Mouse (Mus musculus): ENCODE data around the gene Anapc11. TPM values are rescaled to one million over a fixed set of nuclear protein-coding genes. Genes with fewer than 3 reads are reported as not detected.

Gene Anapc11
- polyA plus RNA-seq, 1 experiment from 2014 or later, result 212 TPM

GRCm38 (mm10) chr11:120632559-120633519, 34.6 kb downstream of the Anapc11 start:
- Histone ChIP-seq H3K36me3 (ENCODE audit: control insufficient read depth, insufficient read depth, low read length) (peaks cover 13% of the 10 kb centered on the region), H3K4me2 (replicated peaks; ENCODE audit: low read depth, low read length) (peak overlapping the region; percentile 61), H3K4me3 (ENCODE audit: low read length) (peak overlapping the region; percentile 98), H3K27ac (ENCODE audit: low read depth, low read length) (peak overlapping the region; percentile 88), H3K4me1 (ENCODE audit: control insufficient read depth, insufficient read depth, low read length) (peaks cover 33% of the 10 kb centered on the region), H3K9me3 (ENCODE audit: control insufficient read depth, low read length) (no peaks in the 10 kb centered on the region), H3K27me3 (ENCODE audit: control insufficient read depth, insufficient read depth, low read length) (no peaks in the 10 kb centered on the region), H3K9ac (ENCODE audit: low read depth, low read length) (peak overlapping the region; percentile 95)
- WGBS, result 0% methylated on average over 86 of the region's 116 CpGs
- ATAC-seq (ENCODE audit: low FRiP score, low TSS enrichment), result peak; percentile 77

- Histone ChIP-seq H3K4me3 (ENCODE audit: low read length) (peak within 1 kb of the TSS; percentile 98), H3K27ac (ENCODE audit: low read depth, low read length) (peak within 1 kb of the TSS; percentile 88), H3K27me3 (ENCODE audit: control insufficient read depth, insufficient read depth, low read length) (no peaks in the 10 kb centered on the region), H3K36me3 (ENCODE audit: control insufficient read depth, insufficient read depth, low read length) (peaks cover 9% of the 10 kb centered on the region), H3K4me1 (ENCODE audit: control insufficient read depth, insufficient read depth, low read length) (peaks cover 33% of the 10 kb centered on the region), H3K9ac (ENCODE audit: low read depth, low read length) (peak within 1 kb of the TSS; percentile 95), H3K9me3 (ENCODE audit: control insufficient read depth, low read length) (no peaks in the 10 kb centered on the region), H3K4me2 (replicated peaks; ENCODE audit: low read depth, low read length) (peak within 1 kb of the TSS; percentile 61)
- ATAC-seq (ENCODE audit: low FRiP score, low TSS enrichment), result peak; percentile 90
- WGBS, result 16% methylated on average over 43 of the region's 58 CpGs
These were observed 35.5 kb downstream of the Anapc11 start, which contains the start of gene Mafg for GRCm38 (mm10) chr11:120633520-120634343. Gene Mafg (minus strand): TSS chr11:120633600.

- Histone ChIP-seq H3K4me1 (ENCODE audit: control insufficient read depth, insufficient read depth, low read length) (peaks cover 30% of the 10 kb centered on the region), H3K27ac (ENCODE audit: low read depth, low read length) (no peak overlapping the region), H3K4me3 (ENCODE audit: low read length) (no peak overlapping the region), H3K9me3 (ENCODE audit: control insufficient read depth, low read length) (no peaks in the 10 kb centered on the region), H3K27me3 (ENCODE audit: control insufficient read depth, insufficient read depth, low read length) (no peaks in the 10 kb centered on the region), H3K4me2 (replicated peaks; ENCODE audit: low read depth, low read length) (no peak overlapping the region), H3K36me3 (ENCODE audit: control insufficient read depth, insufficient read depth, low read length) (no peaks in the 10 kb centered on the region), H3K9ac (ENCODE audit: low read depth, low read length) (no peak overlapping the region)
- ATAC-seq (ENCODE audit: low FRiP score, low TSS enrichment), result no peak
- 79% methylated on average over 5 of the region's 5 CpGs for WGBS
These were observed 36.6 kb downstream of the Anapc11 start for GRCm38 (mm10) chr11:120634810-120635209.

GRCm38 (mm10) chr11:120641255-120641654, 43.0 kb downstream of the Anapc11 start:
- Histone ChIP-seq H3K4me2 (replicated peaks; ENCODE audit: low read depth, low read length) (no peak overlapping the region), H3K4me3 (ENCODE audit: low read length) (no peak overlapping the region), H3K27ac (ENCODE audit: low read depth, low read length) (no peak overlapping the region), H3K4me1 (ENCODE audit: control insufficient read depth, insufficient read depth, low read length) (peaks cover 4% of the 10 kb centered on the region; the same call in 1 of the 2 replicates), H3K9me3 (ENCODE audit: control insufficient read depth, low read length) (no peaks in the 10 kb centered on the region), H3K27me3 (ENCODE audit: control insufficient read depth, insufficient read depth, low read length) (no peaks in the 10 kb centered on the region), H3K9ac (ENCODE audit: low read depth, low read length) (no peak overlapping the region), H3K36me3 (ENCODE audit: control insufficient read depth, insufficient read depth, low read length) (no peaks in the 10 kb centered on the region)
- WGBS, result 51% methylated on average over 9 of the region's 9 CpGs
- no peak for ATAC-seq (ENCODE audit: low FRiP score, low TSS enrichment)

- WGBS, result 77% methylated on average over 8 of the region's 8 CpGs
- H3K4me2 ChIP-seq (replicated peaks; ENCODE audit: low read depth, low read length), result no peak overlapping the region
These were observed 43.6 kb downstream of the Anapc11 start for GRCm38 (mm10) chr11:120641869-120642268.

GRCm38 (mm10) chr11:120642939-120643600, 44.8 kb downstream of the Anapc11 start:
- H3K36me3 ChIP-seq (ENCODE audit: control insufficient read depth, insufficient read depth, low read length), result no peaks in the 10 kb centered on the region
- 1% methylated on average over 18 of the region's 18 CpGs for WGBS
- peak overlapping the region; percentile 68 for H3K9ac ChIP-seq (ENCODE audit: low read depth, low read length)
- H3K27ac ChIP-seq (ENCODE audit: low read depth, low read length), result no peak overlapping the region
- H3K4me2 ChIP-seq (replicated peaks; ENCODE audit: low read depth, low read length), result peak overlapping the region; percentile 95
- peaks cover 3% of the 10 kb centered on the region; the same call in 1 of the 2 replicates for H3K27me3 ChIP-seq (ENCODE audit: control insufficient read depth, insufficient read depth, low read length)
- H3K9me3 ChIP-seq (ENCODE audit: control insufficient read depth, low read length), result no peaks in the 10 kb centered on the region
- ATAC-seq (ENCODE audit: low FRiP score, low TSS enrichment), result peak; percentile 56
- peaks cover 9% of the 10 kb centered on the region for H3K4me1 ChIP-seq (ENCODE audit: control insufficient read depth, insufficient read depth, low read length)
- H3K4me3 ChIP-seq (ENCODE audit: low read length), result peak overlapping the region; percentile 55

More at GRCm38 (mm10) chr11:120641869-120642268, 43.6 kb downstream of the Anapc11 start:
- peaks cover 4% of the 10 kb centered on the region; the same call in 1 of the 2 replicates for H3K4me1 ChIP-seq (ENCODE audit: control insufficient read depth, insufficient read depth, low read length)
- no peaks in the 10 kb centered on the region for H3K9me3 ChIP-seq (ENCODE audit: control insufficient read depth, low read length)
- H3K27ac ChIP-seq (ENCODE audit: low read depth, low read length), result no peak overlapping the region
- no peak overlapping the region for H3K9ac ChIP-seq (ENCODE audit: low read depth, low read length)
- H3K4me3 ChIP-seq (ENCODE audit: low read length), result no peak overlapping the region
- no peaks in the 10 kb centered on the region for H3K27me3 ChIP-seq (ENCODE audit: control insufficient read depth, insufficient read depth, low read length)
- ATAC-seq (ENCODE audit: low FRiP score, low TSS enrichment), result no peak
- no peaks in the 10 kb centered on the region for H3K36me3 ChIP-seq (ENCODE audit: control insufficient read depth, insufficient read depth, low read length)

GRCm38 (mm10) chr11:120643601-120643987, 45.4 kb downstream of the Anapc11 start, which contains the start of gene Pycr1:
Gene Pycr1 (minus strand): TSS chr11:120643769.
- H3K36me3 ChIP-seq (ENCODE audit: control insufficient read depth, insufficient read depth, low read length), result no peaks in the 10 kb centered on the region
- H3K4me1 ChIP-seq (ENCODE audit: control insufficient read depth, insufficient read depth, low read length), result peaks cover 9% of the 10 kb centered on the region
- peak; percentile 99 for ATAC-seq (ENCODE audit: low FRiP score, low TSS enrichment)
- no peaks in the 10 kb centered on the region for H3K9me3 ChIP-seq (ENCODE audit: control insufficient read depth, low read length)
- peaks cover 4% of the 10 kb centered on the region; the same call in 1 of the 2 replicates for H3K27me3 ChIP-seq (ENCODE audit: control insufficient read depth, insufficient read depth, low read length)
- WGBS, result under 1% methylated on average over 15 of the region's 15 CpGs
- no peak within 1 kb of the TSS for H3K27ac ChIP-seq (ENCODE audit: low read depth, low read length)
- peak within 1 kb of the TSS; percentile 95 for H3K4me2 ChIP-seq (replicated peaks; ENCODE audit: low read depth, low read length)
- H3K9ac ChIP-seq (ENCODE audit: low read depth, low read length), result peak within 1 kb of the TSS; percentile 68
- H3K4me3 ChIP-seq (ENCODE audit: low read length), result peak within 1 kb of the TSS; percentile 55

- Histone ChIP-seq H3K36me3 (ENCODE audit: control insufficient read depth, insufficient read depth, low read length) (no peaks in the 10 kb centered on the region), H3K4me3 (ENCODE audit: low read length) (no peak overlapping the region), H3K27ac (ENCODE audit: low read depth, low read length) (no peak overlapping the region), H3K9ac (ENCODE audit: low read depth, low read length) (0 out of 2 replicates have a peak overlapping the region, but pooled peaks have one; percentile 9), H3K4me1 (ENCODE audit: control insufficient read depth, insufficient read depth, low read length) (peaks cover 9% of the 10 kb centered on the region), H3K9me3 (ENCODE audit: control insufficient read depth, low read length) (no peaks in the 10 kb centered on the region), H3K27me3 (ENCODE audit: control insufficient read depth, insufficient read depth, low read length) (peaks cover 4% of the 10 kb centered on the region; the same call in 1 of the 2 replicates), H3K4me2 (replicated peaks; ENCODE audit: low read depth, low read length) (no peak overlapping the region; the same call in 1 of the 2 replicates)
- WGBS, result 81% methylated on average over 35 of the region's 35 CpGs
- no peak for ATAC-seq (ENCODE audit: low FRiP score, low TSS enrichment)
These were observed 49.0 kb downstream of the Anapc11 start for GRCm38 (mm10) chr11:120647047-120647830.
